Mouse (Mus musculus): ENCODE data around the gene Gigyf1. TPM values are rescaled to one million over a fixed set of nuclear protein-coding genes. Genes with fewer than 3 reads are reported as not detected.

The Gigyf1 gene
- polyA plus RNA-seq, 1 experiment from 2014 or later = 19.4 TPM

DNA sequence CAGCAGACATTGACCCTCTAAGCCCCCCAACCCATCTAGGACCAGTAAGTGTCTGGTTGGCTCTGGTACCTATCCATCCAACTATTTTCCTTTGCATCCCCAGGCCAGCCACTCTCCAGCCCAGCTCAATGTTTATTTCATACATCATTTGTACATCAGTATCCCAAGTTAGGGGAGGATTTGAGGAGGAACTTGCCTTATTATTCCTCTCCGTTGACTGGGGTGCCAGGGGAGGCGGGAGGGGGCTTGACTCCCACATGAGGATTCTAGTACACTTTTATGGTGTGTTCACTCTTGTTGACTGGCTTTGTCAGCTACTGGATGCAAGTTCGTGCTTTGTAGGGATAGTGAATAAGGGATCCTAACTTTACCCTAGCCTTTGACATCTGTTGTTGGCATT lies 6.6 kb upstream of the Gigyf1 start:
- peaks cover 41% of the 10 kb centered on the region for H3K4me1 ChIP-seq (ENCODE audit: control insufficient read depth, insufficient read depth, low read length)
- H3K36me3 ChIP-seq (ENCODE audit: control insufficient read depth, insufficient read depth, low read length) = no peaks in the 10 kb centered on the region
- peak overlapping the region; percentile 98 for H3K9ac ChIP-seq (ENCODE audit: low read depth, low read length)
- 55% methylated on average over 3 of the region's 3 CpGs for WGBS
- ATAC-seq = no peak
- no peaks in the 10 kb centered on the region for H3K27me3 ChIP-seq (ENCODE audit: control insufficient read depth, insufficient read depth, low read depth, low read length)
- peak overlapping the region; percentile 90 for H3K4me2 ChIP-seq (ENCODE audit: low read length)
- no peaks in the 10 kb centered on the region for H3K9me3 ChIP-seq (replicated peaks; ENCODE audit: control insufficient read depth, low read length, poor library complexity, severe bottlenecking)
- no peak overlapping the region for H3K27ac ChIP-seq (ENCODE audit: low read length)
- H3K4me3 ChIP-seq (ENCODE audit: low read depth, low read length) = peak overlapping the region; percentile 92

DNA sequence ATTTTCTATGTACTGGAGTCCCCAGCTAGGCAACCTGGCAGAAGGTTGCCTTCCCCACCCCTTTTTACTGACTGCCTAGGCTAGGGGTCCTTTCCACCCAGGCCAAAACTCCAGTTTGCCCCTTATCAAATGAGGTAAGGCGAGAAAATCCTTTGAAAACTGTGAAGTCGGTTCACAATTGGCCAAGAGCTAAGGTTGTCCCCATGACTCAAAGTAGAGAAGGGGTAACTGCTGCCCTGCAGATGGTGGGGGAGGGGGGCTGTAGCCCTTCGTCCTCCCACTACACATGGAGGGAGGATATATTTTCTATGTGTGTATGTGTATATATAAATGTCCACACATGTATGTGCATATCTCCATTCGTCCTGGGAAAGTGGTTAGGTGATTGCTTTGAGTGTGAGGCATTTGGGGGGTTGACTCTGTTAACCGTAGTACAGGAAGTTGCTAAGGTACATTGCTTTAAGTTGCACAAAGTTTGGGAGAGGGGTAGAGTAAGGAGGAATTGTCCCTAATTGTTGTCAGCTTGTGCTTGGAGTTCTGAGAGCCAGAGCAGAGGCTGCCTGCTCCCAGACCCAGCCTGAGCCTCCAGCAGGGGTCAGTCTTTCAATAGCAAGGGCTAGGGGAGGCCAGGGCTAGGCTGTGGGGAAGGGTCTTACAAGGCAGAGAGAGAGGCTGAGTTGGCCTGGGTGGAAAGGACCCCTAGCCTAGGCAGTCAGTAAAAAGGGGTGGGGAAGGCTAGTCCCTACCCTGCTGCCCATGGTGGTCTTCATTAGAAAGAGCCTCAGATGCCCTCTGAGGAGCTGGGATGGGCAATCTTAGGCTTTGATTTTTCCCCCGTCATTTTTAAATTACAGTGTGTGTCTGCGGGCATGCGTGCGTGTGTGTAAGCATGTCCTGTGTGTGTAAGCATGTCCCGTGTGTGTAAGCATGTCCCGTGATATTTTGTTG lies 5.2 kb upstream of the Gigyf1 start:
- Histone ChIP-seq H3K9ac (ENCODE audit: low read depth, low read length) (peak overlapping the region; percentile 22; the same call in 1 of the 2 replicates), H3K27me3 (ENCODE audit: control insufficient read depth, insufficient read depth, low read depth, low read length) (no peaks in the 10 kb centered on the region), H3K4me1 (ENCODE audit: control insufficient read depth, insufficient read depth, low read length) (peaks cover 41% of the 10 kb centered on the region), H3K9me3 (replicated peaks; ENCODE audit: control insufficient read depth, low read length, poor library complexity, severe bottlenecking) (no peaks in the 10 kb centered on the region), H3K36me3 (ENCODE audit: control insufficient read depth, insufficient read depth, low read length) (no peaks in the 10 kb centered on the region), H3K4me2 (ENCODE audit: low read length) (peak overlapping the region; percentile 90; the same call in 1 of the 2 replicates), H3K27ac (ENCODE audit: low read length) (no peak overlapping the region), H3K4me3 (ENCODE audit: low read depth, low read length) (no peak overlapping the region; the same call in 1 of the 2 replicates)
- ATAC-seq = peak; percentile 53; the same call in 1 of the 2 replicates
- WGBS = 80% methylated on average over 11 of the region's 11 CpGs

DNA sequence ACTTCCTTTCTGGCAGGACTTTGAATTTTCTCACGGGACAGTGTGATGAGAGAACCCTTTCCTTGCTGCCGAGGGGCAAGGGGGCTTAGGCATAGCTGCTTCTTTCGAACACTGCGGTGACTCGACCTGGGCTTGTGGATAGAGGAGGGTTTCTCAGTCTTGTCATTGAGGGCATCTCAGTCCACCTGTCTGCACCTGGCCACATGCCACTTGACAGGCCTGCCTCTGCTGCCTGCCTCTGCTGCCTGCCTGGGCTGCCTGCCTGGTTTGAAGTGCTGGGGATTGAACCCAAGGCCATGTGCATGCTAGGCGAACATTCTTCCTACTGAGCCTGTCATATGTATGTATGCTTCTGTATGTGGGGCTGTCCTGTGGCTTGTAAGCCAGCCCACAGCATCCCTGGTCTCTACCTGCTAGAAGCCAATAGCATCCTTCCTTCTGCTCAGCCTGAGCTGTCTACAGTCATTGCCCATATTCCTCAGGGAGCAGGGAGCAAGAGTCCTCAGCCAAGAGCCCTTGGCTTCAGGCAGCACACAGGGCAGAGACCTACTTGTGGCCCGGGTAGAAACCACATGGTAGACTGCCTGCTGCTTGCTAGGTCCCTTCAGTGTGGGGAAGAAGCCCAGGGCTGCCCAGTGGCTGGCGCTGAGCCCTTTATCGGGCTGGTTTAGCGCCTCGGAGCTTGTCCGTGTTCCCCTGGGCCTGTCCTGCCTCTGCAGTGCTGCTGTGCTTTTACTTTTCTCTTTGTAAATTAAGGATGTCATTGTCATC lies 4.2 kb upstream of the Gigyf1 start:
- no peak overlapping the region for H3K4me3 ChIP-seq (ENCODE audit: low read depth, low read length)
- peaks cover 41% of the 10 kb centered on the region for H3K4me1 ChIP-seq (ENCODE audit: control insufficient read depth, insufficient read depth, low read length)
- peaks cover 4% of the 10 kb centered on the region for H3K36me3 ChIP-seq (ENCODE audit: control insufficient read depth, insufficient read depth, low read length)
- WGBS = 78% methylated on average over 12 of the region's 12 CpGs
- no peak for ATAC-seq
- no peak overlapping the region for H3K9ac ChIP-seq (ENCODE audit: low read depth, low read length)
- H3K27me3 ChIP-seq (ENCODE audit: control insufficient read depth, insufficient read depth, low read depth, low read length) = no peaks in the 10 kb centered on the region
- no peaks in the 10 kb centered on the region for H3K9me3 ChIP-seq (replicated peaks; ENCODE audit: control insufficient read depth, low read length, poor library complexity, severe bottlenecking)
- H3K27ac ChIP-seq (ENCODE audit: low read length) = no peak overlapping the region
- no peak overlapping the region; the same call in 1 of the 2 replicates for H3K4me2 ChIP-seq (ENCODE audit: low read length)

DNA sequence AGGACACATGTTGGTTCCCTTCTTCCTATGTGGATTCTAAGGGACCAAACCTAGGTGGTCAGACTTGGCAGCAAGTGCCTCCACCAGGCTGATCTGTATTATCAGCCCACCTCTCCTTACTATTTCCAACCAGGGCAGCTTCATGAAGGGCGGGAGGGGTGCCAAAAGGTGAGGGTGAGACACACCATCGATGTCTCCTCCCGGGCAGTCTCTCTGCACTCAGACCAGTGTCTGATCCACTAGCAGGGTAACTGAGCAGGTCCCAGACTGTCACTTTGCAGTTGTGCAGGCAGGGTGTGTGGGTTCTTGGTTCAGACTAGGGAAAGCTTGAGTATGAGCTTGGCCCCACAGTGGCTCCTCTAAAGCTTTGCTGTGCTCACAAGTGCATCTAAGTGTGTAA lies 3.5 kb upstream of the Gigyf1 start:
- no peak overlapping the region for H3K4me3 ChIP-seq (ENCODE audit: low read depth, low read length)
- no peak overlapping the region for H3K27ac ChIP-seq (ENCODE audit: low read length)
- H3K27me3 ChIP-seq (ENCODE audit: control insufficient read depth, insufficient read depth, low read depth, low read length) = no peaks in the 10 kb centered on the region
- H3K36me3 ChIP-seq (ENCODE audit: control insufficient read depth, insufficient read depth, low read length) = peaks cover 11% of the 10 kb centered on the region
- 83% methylated on average over 3 of the region's 3 CpGs for WGBS
- peaks cover 41% of the 10 kb centered on the region for H3K4me1 ChIP-seq (ENCODE audit: control insufficient read depth, insufficient read depth, low read length)
- no peak for ATAC-seq
- H3K9me3 ChIP-seq (replicated peaks; ENCODE audit: control insufficient read depth, low read length, poor library complexity, severe bottlenecking) = no peaks in the 10 kb centered on the region
- H3K9ac ChIP-seq (ENCODE audit: low read depth, low read length) = no peak overlapping the region
- H3K4me2 ChIP-seq (ENCODE audit: low read length) = no peak overlapping the region

DNA sequence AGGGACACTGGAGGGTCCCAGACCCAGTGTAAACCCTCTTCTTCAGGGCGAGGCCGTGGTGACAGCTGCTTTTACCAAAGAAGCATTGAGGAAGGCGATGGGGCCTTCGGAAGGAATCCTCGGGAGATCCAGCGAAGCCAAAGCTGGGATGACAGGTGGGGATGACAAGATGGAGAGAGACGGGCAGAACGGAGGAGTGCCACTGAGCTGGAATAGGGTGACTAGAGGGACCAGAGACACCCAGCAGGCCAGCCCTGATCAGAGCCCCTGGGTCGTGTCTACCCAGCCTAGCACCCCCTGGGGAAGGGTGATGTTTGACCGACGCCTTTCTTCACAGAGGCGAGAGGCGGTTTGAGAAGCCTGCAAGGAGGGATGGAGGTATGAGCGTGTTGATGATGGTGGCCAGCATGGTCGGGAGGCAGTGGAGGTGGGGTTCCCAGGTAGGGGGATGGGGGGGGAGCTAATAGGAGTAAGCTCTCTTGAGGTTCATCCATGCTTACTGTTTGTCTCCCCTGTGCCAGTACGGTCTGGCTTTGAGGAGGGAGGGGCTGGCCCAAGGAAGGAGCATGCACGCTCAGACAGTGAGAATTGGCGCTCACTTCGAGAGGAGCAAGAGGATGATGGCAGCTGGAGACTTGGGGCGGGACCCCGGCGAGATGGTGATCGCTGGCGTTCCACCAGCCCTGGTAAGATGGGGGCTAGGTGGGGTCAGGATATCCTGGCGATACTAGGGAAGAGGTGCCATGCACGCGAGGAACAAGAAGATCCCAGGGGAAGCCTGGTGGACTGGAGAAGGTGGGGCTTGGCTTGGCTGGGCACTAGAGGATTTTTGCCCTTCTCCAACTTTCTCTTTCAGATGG lies 1.6 kb downstream of the Gigyf1 start:
- 92% methylated on average over 27 of the region's 27 CpGs for WGBS

DNA sequence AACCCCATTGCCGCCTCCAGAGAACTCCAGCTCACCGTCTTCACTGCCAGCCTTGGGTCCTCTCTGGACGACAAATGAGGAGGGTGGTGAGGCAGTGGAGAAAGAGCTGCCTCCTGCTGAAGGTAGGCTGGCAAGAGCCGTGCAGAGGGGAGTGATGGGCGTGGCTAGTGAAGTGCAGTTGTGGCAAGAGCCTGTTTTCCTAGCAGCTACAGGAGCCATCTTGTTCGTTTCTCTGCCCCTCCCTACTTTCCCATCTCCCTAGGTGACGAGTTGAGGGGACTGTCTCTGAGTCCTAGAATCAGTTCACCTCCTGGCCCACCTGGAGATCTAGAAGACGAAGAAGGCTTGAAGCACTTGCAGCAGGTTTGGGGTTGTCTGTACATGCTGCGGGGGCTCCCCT lies 3.5 kb downstream of the Gigyf1 start:
- no peak for ATAC-seq
- WGBS = 76% methylated on average over 9 of the region's 9 CpGs
- Histone ChIP-seq H3K4me1 (ENCODE audit: control insufficient read depth, insufficient read depth, low read length) (no peaks in the 10 kb centered on the region; the same call in 1 of the 2 replicates), H3K27ac (ENCODE audit: low read length) (no peak overlapping the region), H3K4me2 (ENCODE audit: low read length) (no peak overlapping the region), H3K9ac (ENCODE audit: low read depth, low read length) (no peak overlapping the region), H3K4me3 (ENCODE audit: low read depth, low read length) (no peak overlapping the region), H3K27me3 (ENCODE audit: control insufficient read depth, insufficient read depth, low read depth, low read length) (no peaks in the 10 kb centered on the region), H3K36me3 (ENCODE audit: control insufficient read depth, insufficient read depth, low read length) (peaks cover 60% of the 10 kb centered on the region), H3K9me3 (replicated peaks; ENCODE audit: control insufficient read depth, low read length, poor library complexity, severe bottlenecking) (no peaks in the 10 kb centered on the region)

More for the DNA sequence above, 1.6 kb downstream of the Gigyf1 start:
- H3K27ac ChIP-seq (ENCODE audit: low read length) = no peak overlapping the region
- H3K27me3 ChIP-seq (ENCODE audit: control insufficient read depth, insufficient read depth, low read depth, low read length) = no peaks in the 10 kb centered on the region
- no peak overlapping the region for H3K4me2 ChIP-seq (ENCODE audit: low read length)
- peaks cover 3% of the 10 kb centered on the region; the same call in 1 of the 2 replicates for H3K4me1 ChIP-seq (ENCODE audit: control insufficient read depth, insufficient read depth, low read length)
- H3K9me3 ChIP-seq (replicated peaks; ENCODE audit: control insufficient read depth, low read length, poor library complexity, severe bottlenecking) = no peaks in the 10 kb centered on the region
- peaks cover 56% of the 10 kb centered on the region for H3K36me3 ChIP-seq (ENCODE audit: control insufficient read depth, insufficient read depth, low read length)
- H3K4me3 ChIP-seq (ENCODE audit: low read depth, low read length) = no peak overlapping the region
- no peak for ATAC-seq
- H3K9ac ChIP-seq (ENCODE audit: low read depth, low read length) = no peak overlapping the region

DNA sequence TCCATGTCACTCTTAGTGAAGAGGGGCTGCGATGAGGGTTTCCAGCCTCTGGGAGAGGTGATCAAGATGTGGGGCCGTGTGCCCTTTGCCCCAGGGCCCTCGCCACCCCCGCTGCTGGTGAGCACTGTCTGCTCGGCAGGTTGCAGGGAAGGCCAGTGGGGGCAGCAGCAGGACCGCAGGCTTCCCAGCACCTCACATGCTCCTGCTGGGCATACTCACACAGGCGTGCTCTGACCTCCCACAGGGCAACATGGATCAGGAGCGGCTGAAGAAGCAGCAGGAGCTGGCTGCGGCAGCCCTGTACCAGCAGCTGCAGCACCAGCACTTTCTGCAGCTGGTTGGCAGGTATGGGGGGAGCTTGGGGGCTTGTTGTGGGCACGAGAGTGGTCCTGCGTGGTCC lies 4.4 kb downstream of the Gigyf1 start:
- H3K9me3 ChIP-seq (replicated peaks; ENCODE audit: control insufficient read depth, low read length, poor library complexity, severe bottlenecking) = no peaks in the 10 kb centered on the region
- ATAC-seq = no peak
- H3K27me3 ChIP-seq (ENCODE audit: control insufficient read depth, insufficient read depth, low read depth, low read length) = no peaks in the 10 kb centered on the region
- no peak overlapping the region for H3K27ac ChIP-seq (ENCODE audit: low read length)
- peaks cover 3% of the 10 kb centered on the region; the same call in 1 of the 2 replicates for H3K4me1 ChIP-seq (ENCODE audit: control insufficient read depth, insufficient read depth, low read length)
- 72% methylated on average over 11 of the region's 11 CpGs for WGBS
- no peak overlapping the region for H3K4me2 ChIP-seq (ENCODE audit: low read length)
- H3K9ac ChIP-seq (ENCODE audit: low read depth, low read length) = no peak overlapping the region
- peaks cover 64% of the 10 kb centered on the region for H3K36me3 ChIP-seq (ENCODE audit: control insufficient read depth, insufficient read depth, low read length)
- H3K4me3 ChIP-seq (ENCODE audit: low read depth, low read length) = no peak overlapping the region

DNA sequence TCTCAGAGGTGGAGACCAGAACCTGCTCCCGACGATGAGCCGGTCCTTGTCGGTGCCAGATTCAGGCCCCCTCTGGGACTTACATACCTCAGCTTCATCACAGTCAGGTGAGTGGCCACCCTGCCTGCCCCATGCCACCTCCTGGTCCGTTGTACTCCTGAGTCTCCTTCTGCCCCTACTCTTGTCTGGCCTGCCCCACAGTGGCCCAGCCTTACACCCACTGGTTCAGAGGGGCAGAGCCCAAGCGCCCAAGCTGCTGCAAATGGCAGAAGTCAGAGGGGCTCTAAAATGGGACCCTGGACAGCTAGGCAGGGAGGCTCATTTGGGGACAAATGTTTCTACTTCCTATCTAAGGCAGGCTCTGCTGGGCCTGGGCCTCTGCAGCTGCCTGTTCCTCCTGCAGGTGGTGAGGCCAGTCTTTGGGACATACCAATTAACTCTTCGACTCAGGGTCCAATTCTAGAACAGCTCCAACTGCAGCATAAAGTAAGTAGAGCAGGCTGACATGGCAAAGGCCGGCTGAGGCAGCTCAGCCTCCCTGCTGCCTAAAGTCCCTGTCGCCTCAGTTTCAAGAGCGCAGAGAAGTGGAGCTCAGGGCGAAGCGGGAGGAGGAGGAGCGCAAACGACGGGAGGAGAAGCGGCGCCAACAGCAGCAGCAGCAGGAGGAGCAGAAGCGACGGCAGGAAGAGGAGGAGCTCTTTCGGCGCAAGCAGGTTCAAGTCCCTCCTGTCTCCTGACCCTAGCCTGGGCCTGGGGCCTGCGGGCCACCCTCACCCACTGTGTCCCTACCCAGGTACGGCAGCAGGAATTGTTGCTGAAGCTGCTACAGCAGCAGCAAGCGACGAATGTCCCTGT lies 5.3 kb downstream of the Gigyf1 start:
- no peaks in the 10 kb centered on the region for H3K9me3 ChIP-seq (replicated peaks; ENCODE audit: control insufficient read depth, low read length, poor library complexity, severe bottlenecking)
- peaks cover 72% of the 10 kb centered on the region for H3K36me3 ChIP-seq (ENCODE audit: control insufficient read depth, insufficient read depth, low read length)
- no peak overlapping the region for H3K27ac ChIP-seq (ENCODE audit: low read length)
- H3K9ac ChIP-seq (ENCODE audit: low read depth, low read length) = no peak overlapping the region
- peaks cover 3% of the 10 kb centered on the region; the same call in 1 of the 2 replicates for H3K4me1 ChIP-seq (ENCODE audit: control insufficient read depth, insufficient read depth, low read length)
- H3K27me3 ChIP-seq (ENCODE audit: control insufficient read depth, insufficient read depth, low read depth, low read length) = no peaks in the 10 kb centered on the region
- 86% methylated on average over 25 of the region's 25 CpGs for WGBS
- no peak for ATAC-seq
- no peak overlapping the region for H3K4me2 ChIP-seq (ENCODE audit: low read length)
- no peak overlapping the region for H3K4me3 ChIP-seq (ENCODE audit: low read depth, low read length)

Measured in midbrain, embryonic 16.5 days (tissue).